Mouse (Mus musculus): Measurements from ENCODE around the gene Zzz3.

Zzz3 gene

DNA sequence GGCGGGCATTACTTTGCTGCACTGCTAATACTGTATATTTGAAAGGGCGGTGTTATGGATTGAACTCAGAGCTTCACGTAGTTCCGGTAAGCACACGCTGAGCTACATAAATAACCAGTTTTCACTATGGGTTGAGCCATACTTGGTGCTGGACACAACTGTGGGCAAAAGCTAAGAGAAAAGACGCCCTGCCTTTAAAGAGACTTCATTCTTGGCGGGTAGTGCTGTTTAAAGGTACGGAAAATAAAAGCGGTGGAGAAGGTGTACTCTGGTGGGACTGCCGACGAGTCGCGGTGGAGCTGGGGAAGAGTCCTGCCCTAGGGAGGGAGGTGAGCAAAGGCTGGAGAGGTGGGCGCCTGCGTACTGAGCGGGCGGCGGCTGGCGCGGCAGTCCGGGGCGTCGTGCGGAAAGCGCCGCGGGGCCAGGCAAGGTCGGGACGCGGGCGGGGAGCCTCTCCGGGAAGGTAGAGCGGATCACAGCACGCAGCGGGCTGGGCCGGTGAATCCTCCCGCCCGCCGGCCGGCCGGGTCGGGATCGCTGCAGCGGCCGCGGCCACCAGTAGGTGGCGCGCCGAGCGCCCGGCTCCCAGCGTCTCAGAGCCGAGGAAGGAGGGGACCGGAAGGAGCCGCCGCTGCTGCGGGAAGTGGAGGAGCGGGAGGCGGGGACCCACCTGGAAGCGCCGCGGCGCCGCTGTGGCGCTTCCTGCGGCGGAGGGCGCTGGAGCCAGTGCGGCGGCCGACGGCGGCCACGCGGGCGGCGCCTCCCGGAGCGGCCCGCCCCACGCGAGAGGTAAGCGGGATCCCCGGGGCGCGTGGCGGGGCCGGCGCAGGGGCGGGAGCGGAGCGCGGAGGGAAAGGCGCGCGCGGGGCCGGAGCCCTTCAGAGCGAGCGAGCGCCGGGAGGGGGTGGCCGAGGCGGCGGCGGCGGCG is at the start of gene Zzz3:
TSS of gene Zzz3 (plus strand) at position 124 of the 928 bp plus-strand sequence.
- DNase-seq (ENCODE audit: low spot score) = peak; percentile 91

DNA sequence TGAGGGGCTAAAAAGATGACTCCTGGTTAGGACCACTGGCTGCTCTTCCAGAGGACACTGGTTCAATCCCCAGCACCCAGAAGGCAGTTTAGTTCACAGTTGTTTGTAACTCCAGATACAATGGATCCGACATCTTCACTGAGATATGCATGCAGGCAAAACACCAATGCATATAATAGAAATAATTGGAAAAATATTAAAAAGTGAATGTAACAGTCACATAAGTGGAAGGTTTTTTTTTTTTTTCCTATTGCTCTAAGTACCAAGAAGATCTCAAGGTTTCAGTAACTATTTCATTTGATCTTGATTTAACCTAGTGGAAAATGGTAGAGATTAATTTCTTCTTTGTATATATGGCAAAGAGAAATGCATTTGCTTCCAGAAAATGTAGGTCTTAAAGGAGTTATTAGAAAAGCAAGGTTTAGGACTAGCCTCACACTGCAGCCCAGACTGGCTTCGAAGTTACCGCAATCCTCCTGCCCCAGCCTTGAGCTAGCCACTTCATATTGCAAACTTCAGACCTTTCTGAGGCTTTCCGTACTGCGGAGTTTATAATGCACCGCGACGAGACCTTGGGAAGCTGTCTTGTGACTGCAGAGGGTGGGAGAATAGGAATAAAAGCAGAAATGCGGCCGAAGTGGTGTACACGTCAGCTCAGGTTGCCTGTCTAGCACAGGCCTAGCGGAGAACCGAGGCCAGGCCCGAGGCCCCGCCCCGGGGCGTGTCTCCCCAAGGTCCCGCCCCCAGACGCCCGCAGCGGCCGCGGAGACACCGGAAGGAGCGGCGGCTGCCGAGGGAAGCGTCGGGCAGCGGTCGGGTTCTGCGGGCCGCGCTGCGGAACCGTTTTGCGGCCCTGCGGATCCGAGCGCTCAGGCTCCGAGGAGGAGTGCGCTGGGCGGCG is 49.3 kb upstream of the Zzz3 start, which contains the start of gene Usp33:
TSS of gene Usp33 (plus strand) at position 747 of the 901 bp plus-strand sequence.
- peak; percentile 91 for DNase-seq (ENCODE audit: low spot score)

DNA sequence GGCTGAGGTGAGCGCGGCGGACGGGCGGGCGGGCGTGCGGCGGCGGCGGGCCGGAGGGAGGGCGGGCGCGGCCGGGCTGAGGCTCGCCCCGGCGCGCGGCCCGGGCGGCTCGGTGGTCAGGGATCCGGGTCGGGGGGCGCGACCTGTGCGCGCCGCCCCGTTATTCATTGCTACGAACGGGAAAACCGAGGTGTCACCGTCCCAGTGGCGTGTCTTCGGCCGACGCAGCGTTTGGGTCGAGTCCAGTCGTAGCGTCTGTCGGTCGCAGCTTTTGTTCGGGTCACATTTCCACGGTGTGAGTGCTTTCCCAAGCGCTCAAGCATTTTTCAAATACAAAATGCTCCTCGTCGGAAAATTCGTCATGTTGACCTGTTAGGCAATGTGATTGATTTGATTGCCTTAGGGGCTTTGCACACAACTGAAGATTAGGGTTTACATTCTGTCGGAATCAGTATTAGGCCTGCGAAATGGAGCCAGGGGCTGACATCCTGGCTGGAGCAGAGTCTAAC is 48.6 kb upstream of the Zzz3 start:
- no peak for DNase-seq (ENCODE audit: low spot score)

DNA sequence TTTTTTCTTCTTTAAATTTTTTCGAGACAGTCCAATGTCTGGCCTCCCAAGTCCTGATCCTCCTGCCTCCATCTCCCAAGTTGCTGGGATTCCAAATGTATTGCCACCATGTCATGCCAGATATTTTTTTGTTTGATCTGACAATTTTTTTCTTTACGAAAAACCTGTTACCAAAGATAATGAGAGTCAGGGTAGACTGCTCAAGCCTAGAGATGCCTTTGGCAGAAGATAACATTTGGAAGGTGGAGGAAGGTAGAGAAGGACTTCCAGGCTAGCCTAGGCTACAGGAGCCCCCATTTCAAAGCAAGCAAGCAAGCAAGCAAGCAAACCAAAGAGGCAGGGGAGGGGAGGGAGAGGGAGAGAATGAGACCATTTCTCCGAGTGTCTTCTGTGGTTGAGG is 48.0 kb upstream of the Zzz3 start:
- no peak for DNase-seq (ENCODE audit: low spot score)

DNA sequence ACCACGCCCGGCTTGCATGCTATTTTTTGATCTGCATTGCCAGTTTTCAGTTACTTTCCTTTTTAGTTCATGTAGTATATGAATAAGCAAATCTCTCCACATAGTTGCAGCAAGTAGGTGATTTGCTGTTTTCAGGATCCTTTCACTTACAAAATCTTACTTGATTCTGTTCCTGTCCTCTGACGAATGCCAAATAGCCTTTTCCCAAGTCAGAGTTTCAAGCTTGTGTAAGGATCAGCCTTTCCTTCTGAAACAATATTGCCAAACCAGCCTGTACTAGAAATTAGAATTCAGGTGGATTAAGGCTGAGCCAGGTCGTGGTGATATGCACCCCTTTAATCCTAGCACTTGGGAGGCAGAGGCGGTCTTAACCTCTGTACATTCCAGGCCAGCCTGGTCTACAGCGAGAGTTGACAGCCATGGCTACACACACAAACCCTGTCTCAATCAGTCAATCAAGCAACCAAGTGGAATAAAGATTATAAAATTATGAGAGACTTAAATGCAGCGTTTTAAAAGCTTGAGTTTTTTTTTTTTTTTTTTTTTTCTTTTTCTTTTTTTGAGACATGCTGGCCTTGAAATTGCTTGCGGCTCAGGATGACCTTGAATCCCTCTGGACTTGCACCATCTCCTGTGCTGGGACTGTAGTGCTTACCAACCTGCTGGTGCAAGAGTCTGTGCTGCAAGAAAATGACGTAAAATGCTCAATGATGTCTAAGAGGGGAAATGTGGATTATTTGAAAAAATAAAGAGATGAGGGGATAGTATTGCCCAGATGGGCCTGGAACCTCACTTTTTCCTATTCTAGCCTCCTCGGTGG is 47.1 kb upstream of the Zzz3 start:
- no peak for DNase-seq (ENCODE audit: low spot score)

DNA sequence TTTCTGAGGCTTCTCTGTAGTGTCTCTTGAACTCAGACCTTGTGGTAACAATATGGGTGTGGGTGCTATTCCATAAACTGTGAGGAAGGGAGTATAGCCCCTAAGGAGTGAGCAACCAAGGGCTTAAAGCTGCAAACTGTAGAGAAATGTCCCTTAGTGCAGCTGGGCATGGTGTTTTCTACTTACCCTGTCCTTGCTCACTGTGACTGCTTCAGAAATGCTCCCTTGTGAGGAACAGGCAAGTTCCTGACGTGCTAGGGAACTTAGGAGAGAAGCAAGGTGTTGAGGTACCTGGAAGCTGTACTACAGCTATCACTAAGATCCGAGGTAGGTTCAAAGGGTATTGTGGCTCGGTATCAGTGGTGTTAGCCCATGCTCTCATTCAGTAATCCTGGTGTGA is 44.8 kb upstream of the Zzz3 start:
- DNase-seq (ENCODE audit: low spot score) = no peak

DNA sequence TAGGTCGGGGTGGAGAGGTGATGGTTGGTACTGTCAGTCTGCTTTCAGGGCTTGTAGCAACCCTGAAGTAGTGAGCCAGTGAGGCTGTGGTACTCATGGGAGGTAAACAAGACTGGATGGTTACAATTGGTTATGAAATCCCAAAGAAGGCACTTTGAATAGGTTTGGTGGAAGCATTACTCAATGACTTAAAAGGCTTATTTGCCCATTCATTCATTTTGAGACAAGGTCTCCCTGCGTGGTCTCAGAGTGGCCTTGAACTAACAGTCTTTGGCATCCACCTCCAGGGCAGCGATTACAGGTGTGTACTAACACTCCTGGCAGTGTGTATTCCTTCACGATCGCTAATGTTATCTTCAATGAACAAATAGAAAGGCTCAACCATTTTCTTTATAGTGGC is 44.3 kb upstream of the Zzz3 start:
- no peak for DNase-seq (ENCODE audit: low spot score)

DNA sequence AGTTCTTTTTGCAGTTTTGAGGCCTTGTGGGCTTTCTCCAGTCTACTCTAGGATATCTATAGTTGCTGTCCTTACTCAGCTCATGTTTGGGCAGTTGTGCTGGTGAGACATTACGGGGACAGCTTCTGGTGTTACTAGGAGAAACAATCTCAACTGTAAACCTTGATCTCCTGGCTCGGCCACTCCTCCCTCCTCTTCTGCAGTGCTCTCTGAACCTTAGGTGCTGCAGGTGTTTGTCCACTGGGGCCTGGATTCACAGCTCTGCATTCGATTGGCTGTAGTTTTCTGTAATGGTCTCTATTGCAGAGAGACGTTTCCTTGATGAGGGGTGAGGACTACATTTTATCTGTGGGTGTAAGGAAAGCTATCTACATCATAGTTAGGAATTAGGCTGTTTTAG is 43.0 kb upstream of the Zzz3 start:
- peak; percentile 63 for DNase-seq (ENCODE audit: low spot score)

DNA sequence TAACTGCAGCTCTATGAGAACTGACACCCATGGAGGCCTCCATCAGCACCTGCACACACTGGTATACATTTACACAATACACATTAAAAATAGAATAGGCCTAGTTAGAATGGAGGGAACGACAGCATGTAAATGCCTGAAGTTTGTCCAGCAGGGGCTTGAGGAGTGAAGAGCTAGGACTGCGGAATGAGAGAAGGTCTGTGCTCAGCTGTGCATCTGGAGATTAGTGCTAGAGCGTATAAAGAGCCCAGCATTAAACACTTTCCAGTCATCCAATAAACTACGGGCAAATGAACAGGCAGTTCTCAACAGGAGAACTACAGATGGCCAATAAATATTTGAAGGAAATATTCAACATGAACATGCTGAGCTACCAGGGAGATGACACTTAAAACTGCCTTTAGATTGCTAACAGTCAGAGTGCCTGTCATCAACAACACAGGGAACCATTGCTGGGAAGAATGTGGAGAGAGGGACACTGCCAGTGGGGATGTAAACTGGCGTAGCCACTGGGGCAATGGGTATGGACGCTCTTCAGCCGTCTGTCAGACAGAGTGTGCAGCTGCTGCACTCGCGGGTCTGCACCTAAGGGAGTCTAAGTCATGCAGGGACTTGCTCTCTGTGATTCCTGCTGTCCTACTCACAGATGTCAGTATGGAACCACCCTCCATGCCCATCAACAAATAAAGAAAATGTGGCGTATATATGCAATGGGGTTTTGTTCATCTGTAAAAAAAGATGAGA is 41.7 kb upstream of the Zzz3 start:
- no peak for DNase-seq (ENCODE audit: low spot score)

DNA sequence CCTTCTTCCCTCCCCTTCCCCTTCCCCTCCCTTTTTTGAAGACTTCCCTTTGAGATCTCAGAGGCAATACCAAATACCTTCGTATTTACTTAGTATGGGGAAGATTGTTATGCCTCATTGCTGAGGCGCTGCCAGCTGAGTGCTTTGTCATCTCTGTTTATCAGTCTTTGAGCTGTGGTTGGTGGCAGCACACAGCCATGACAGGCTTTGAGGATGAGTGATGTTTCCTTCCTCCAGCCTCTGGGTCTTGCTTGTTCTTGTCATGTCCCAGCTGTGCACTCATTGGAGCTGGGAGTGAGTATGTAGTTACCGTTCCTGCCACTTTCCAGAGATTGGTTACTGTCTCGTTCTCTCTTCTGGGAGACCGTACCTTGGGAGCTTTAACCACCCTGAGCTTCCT is 39.9 kb upstream of the Zzz3 start:
- DNase-seq (ENCODE audit: low spot score) = no peak

DNA sequence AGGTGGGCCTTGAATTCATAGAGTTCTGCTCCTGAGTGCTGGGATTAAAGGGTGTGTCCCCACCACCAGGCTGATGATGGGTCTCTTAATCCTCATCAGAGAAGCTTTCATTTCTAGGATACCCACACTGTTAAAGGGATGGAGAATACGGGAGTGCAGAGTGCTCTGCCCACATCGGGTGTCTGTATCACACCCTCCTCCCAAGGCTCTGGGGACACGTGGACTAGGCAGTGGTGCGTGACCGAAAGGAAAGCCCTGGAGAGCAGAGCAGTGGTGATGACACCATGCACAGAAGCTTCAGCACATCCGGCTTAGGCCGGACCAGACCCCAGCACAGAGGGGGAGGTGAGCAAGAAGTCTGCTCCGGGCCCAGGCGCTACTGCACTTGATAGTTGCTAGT is 38.5 kb upstream of the Zzz3 start:
- no peak for DNase-seq (ENCODE audit: low spot score)

DNA sequence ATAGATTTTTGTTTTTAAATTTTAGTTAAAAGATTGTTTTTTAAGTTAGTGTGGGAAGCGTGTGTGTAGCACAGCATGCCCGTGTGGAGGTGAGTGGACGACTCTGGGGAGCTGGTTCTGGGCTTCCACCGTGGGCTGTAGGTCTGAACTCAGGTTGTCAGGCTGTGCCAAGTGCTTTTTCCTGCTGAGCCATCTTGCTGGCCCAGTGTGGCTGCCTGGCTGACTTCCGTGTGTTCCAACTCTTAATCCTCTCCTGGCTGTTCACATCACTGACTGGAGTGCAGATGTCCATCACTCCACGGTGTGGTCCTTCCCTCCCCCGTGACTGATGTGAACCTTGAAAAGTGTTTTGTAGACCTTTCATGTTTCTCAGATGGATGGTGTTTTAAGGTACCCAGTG is 36.1 kb upstream of the Zzz3 start:
- DNase-seq (ENCODE audit: low spot score) = no peak

DNA sequence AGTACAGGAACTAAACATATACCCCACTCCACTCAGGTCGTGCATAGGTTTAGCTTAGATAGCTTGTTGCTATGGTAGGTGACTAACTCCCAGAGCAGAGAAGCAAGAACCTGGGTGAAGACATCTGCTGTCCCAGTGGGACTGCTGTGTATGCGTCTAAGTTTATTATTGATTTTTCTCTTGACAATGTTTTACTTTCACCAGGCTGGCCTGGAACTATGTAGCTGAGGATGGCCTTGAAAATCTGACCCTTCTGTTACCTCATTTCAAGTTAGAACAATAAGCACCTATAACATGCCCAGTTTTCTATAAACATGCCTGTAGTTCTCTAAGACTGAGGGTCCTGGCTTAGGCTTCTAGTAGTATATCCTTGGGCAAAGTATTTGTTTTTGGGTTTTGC is 31.1 kb upstream of the Zzz3 start:
- DNase-seq (ENCODE audit: low spot score) = no peak

DNA sequence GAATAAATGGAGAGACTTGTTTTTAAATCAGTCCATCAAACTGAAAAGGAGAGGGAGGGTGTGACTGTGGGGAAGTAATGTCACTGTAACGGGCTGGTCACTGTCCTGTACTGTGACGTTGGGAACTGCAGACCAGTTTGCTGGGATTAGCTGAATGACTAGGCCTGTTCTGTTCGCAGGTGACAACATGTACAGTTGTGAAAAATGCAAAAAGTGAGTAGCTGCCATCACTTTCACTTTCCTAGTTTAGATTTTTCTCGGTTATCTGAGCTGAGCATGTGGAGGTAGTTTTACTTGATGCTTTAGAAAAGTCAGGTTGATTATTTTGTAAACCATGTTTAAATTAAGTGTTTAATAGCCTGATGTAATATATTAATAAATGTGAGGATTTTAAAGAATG is 19.2 kb upstream of the Zzz3 start:
- DNase-seq (ENCODE audit: low spot score) = no peak

DNA sequence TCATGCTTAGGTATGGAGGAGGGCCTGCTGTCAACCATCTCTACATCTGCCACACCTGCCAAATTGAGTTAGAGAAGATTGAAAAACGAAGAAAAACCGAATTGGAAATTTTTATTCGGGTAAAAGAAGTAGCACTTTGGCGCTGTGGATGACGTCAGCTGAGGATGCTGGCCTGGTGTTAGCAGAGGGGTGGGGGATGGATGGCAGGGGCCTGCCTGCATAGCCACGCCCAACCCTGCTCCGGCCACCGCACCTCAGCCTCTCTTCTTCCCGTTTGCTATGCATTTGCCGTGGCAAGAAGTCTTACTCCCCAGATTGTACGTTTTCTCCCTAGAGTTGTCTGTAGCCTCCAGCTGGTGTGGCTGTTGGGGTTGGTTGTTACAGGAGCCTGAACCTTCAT is 11.2 kb upstream of the Zzz3 start:
- peak; percentile 41 for DNase-seq (ENCODE audit: low spot score)

DNA sequence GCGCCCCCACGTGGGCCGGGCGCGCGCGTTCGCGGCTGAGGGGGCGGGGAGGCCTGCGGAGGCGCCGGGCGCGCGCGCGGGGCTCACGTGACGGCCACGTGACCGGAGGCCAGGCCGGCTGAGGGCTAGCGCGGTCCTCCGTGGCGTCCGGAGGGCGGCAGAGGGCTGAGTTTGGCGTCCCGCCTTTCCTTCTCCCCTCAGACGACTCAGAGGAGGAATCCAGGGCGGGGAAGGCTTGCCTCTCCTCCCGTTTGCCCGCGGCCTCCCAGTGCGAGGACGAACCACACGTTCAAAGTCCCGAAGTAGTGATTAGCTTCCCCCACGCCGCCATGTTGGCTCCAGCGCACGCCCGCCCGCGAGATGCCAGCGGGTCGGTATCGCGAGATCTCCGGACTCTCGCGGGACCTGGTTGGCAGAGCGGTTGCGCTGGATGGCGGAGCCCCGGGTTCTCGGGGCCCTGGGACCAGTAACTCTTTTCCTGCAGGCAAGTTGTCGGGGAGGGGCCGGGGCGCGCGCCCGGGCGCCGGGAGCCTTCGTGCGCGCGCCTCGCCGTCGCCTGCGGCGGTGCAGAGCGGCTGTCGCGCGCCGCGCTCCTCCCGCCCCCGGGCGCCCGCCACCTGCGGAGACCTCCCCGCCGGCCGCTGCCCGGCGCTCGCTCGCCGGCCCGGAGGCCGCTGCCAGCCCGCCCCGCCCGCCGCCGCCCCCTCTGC is 1.2 kb downstream of the Zzz3 start:
- DNase-seq (ENCODE audit: low spot score) = peak; percentile 96

DNA sequence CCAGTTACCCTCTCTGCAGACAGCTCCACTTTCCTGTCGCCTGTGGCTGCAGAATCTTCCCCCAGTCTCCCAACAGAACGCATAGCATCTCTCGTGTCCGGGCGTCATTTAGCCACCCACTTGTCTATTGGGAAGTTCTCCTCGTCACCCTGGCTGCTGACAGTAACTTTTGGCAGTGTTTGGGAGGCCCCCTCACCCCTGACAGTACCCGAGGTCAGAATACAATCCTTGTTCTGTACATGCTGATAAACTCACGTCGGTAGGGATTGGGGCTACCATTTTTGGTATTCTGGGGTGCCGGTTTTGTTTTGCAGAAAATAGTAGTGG is 1.7 kb downstream of the Zzz3 start:
- no peak for DNase-seq (ENCODE audit: low spot score)

DNA sequence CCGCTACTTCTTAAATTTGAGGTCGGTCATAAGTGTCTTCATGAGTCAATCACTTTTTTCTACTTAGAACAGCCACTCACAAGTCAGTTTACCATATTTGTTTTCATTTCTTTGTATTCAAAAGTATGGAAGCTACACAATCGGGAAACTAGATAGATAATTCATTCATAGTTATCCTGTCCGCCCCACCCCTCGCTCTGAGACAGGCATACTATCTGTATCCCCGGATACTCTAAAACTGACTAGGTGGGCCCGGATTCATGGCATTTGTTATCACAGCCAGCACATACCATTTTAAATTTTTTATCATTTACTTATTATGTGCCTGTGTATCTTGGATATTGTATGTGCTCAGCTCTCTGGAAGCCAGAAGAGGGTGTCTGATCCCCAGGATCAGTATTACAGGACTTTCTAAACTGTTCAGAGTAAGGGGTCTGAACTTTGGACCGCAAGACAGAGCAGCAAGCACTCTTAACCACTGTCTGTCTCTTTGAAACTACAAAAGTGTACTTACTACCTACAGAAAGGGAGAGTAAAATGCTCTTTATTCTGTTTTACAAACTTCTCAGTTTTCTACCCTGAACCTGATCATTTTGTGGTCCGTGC is 2.2 kb downstream of the Zzz3 start:
- peak; percentile 36 for DNase-seq (ENCODE audit: low spot score)

DNA sequence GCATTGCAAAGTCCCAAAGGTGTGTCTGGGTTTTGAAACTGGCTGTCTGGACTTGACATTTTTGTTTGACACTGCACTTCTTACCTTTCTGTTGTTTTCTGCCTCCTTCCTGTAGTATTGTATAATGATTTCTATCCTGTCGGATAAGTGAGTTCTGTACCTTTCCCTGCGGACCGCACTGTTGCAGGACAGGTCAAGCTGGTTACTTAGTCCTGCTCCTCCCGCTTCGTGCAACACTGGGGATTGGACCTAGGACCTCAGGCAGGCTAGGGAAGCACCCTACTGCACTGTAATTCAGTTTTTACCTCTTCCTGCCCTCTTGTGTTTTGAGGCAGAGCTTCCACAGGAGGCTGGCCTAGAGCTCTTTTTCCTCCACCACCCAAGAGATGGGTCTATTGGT is 5.2 kb downstream of the Zzz3 start:
- DNase-seq (ENCODE audit: low spot score) = no peak

DNA sequence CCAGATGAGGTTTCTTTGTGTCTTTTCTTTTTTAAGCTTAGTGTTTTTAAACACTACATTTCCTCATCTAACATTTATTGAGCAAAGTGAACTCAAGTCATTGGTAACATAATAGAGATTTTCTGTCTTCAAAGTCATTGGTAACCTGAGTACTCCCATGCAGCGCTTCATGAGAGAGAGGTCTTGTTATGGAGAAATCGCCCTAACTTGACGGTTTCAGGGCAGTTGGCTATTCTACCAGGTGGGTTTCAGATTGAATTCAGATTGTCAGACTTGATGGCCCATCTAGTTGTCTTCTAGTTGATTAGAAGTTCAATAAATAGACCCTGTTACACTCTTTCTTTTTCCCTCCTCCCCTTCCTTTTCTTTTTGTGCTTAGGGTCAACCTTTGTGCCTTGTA is 5.6 kb downstream of the Zzz3 start:
- DNase-seq (ENCODE audit: low spot score) = no peak
